Mouse (Mus musculus) embryonic stem cell, embryonic (primary cell): ENCODE data around the gene Pank4.

Source experiments
- CTCF ChIA-PET, 4 experiments: fragments of 300-600 bp in 2 of 4; fragments of 350-600 bp in 2 of 4; sonication (Branson Sonifier 250); formaldehyde crosslinking; loops; one replicate each; lab custom pipeline; 2022; ENCODE audit warnings: inconsistent platforms in 2 of 4; lab: Charles Lee
- POLR2A ChIA-PET, 4 experiments: fragments of 300-600 bp in 2 of 4; fragments of 350-600 bp in 2 of 4; sonication (Branson Sonifier 250); formaldehyde crosslinking; loops; one replicate each; lab custom pipeline; 2022; ENCODE audit warnings: antibody characterized with exemption in 4 of 4, inconsistent platforms in 1 of 4; lab: Charles Lee

Pank4 gene

GRCm38 (mm10) chr4:154957289-154957993 is 6.5 kb upstream of the Pank4 start:
- CTCF ChIA-PET: interaction anchor here in 2 of 4 experiments (0.9 to 1.7 kb wide), 4 partner anchors 11 to 1721 kb away, joined by 3 to 6 read pairs (median 5); no protein-coding TSS in a partner anchor
- POLR2A ChIA-PET: interaction anchor here in 3 of 4 experiments (0.7 to 1.4 kb wide), 4 partner anchors 13 to 100 kb away, joined by 3 to 4 read pairs (median 3); no protein-coding TSS in a partner anchor

DNA sequence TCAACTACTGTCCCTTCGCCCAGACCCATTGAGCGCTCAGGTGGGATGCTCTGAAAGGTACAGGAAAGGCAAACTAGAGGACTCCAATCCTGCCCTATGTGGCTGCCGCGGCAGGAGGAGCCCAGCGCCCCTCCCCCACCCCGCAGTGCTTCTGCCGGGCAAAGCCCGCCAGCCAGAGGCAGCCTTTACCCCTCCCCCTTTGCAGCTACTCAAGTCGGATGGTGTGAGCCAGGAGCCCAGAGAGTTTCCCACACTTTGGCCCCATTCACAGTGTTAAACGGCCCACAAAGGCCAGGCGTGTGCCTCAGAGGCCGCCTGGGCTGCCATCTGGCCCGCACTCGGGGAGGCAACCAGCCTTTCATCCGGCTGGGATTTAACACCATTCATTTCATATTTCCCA is 5.8 kb upstream of the Pank4 start:
- CTCF ChIA-PET: interaction anchor here in 3 of 4 experiments (0.5 to 1.7 kb wide), 8 partner anchors 12 to 1395 kb away, joined by 3 to 6 read pairs (median 3); no protein-coding TSS in a partner anchor
- POLR2A ChIA-PET: interaction anchor here (0.6 to 6.8 kb wide), 9 partner anchors 13 to 533 kb away, joined by 3 to 56 read pairs (median 3); no protein-coding TSS in a partner anchor

GRCm38 (mm10) chr4:154958621-154959020 is 5.3 kb upstream of the Pank4 start:
- CTCF ChIA-PET: interaction anchor here in 3 of 4 experiments (0.5 to 1.7 kb wide), 8 partner anchors 12 to 1396 kb away, joined by 3 to 6 read pairs (median 3); no protein-coding TSS in a partner anchor
- POLR2A ChIA-PET: interaction anchor here in 3 of 4 experiments (0.6 to 6.8 kb wide), 8 partner anchors 13 to 533 kb away, joined by 3 to 56 read pairs (median 3); no protein-coding TSS in a partner anchor

DNA sequence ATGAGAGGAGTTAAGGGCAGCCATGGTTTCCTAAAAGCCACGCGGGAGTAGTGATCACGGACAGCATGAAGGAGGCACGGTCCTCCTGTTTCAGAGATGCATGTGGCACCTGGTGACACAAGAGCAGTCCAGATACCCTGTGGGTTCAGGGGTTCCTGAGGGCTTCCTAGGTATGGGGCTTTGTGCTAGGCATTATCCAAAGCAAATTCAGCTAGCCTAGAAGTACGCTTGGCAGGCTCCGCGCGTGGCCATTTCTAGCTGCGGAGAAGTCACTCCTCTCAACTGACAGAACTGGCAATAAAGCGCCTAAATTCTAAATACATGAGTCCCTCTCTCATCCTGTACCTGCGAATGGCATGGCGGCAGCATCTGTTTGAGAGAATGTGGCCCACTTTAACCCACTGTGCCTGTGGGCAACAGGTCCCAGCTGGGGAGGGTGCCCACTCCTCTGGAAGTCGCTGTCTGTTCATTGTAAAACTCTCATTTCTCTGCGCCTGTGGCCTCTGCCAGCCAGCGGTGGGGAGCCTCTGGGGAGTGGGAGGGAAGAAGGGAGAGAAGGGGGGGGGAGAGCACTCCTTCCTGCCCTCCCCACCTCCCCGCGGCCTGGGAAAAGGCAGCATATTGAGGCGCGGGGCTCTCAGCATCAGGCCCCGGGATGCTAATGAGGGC is 3.8 kb upstream of the Pank4 start:
- ChIA-PET POLR2A (interaction anchor here in 3 of 4 experiments (0.7 to 6.8 kb wide), 5 partner anchors 11 to 789 kb away, joined by 3 to 56 read pairs (median 5); no protein-coding TSS in a partner anchor), CTCF (interaction anchor here in 2 of 4 experiments (0.8 to 1.8 kb wide), 3 partner anchors 19 to 106 kb away, joined by 3 to 7 read pairs (median 6); partner anchors contain the start of gene Pex10 (in 1 of the 2))

- CTCF ChIA-PET: interaction anchor here in 3 of 4 experiments (0.5 to 2.0 kb wide), 16 partner anchors 8 to 933 kb away, joined by 3 to 11 read pairs (median 3); partner anchors contain the start of gene Pex10 (in 1 of the 3)
- POLR2A ChIA-PET: interaction anchor here (0.6 to 6.8 kb wide), 22 partner anchors 8 to 800 kb away, joined by 3 to 56 read pairs (median 4); partner anchors contain the start of genes Atad3a (in 1 of the 4) and Pex10 (in 1 of the 4)
These were observed 3.2 kb upstream of the Pank4 start, which contains the start of gene Hes5 for GRCm38 (mm10) chr4:154960690-154961225. Gene Hes5, plus strand, starts transcription at chr4:154960923.

DNA sequence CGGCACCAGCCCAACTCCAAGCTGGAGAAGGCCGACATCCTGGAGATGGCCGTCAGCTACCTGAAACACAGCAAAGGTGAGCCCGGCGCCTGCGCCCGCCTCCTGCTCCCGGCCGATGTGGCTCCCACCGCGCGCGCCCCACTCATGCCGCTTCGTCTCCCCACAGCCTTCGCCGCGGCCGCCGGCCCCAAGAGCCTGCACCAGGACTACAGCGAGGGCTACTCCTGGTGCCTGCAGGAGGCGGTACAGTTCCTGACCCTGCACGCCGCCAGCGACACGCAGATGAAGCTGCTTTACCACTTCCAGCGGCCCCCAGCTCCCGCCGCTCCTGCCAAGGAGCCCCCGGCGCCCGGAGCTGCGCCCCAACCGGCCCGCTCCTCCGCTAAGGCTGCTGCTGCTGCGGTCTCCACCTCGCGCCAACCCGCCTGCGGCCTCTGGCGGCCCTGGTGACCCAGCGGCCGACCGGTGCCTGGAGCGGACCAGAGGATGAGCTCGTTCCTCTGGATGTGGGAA is 2.6 kb upstream of the Pank4 start:
- CTCF ChIA-PET: interaction anchor here in 3 of 4 experiments (0.5 to 2.0 kb wide), 19 partner anchors 8 to 1478 kb away, joined by 3 to 11 read pairs (median 3); partner anchors contain the start of gene Pex10 (in 1 of the 3)
- POLR2A ChIA-PET: interaction anchor here (0.6 to 6.8 kb wide), 22 partner anchors 8 to 800 kb away, joined by 3 to 56 read pairs (median 4); partner anchors contain the start of genes Atad3a (in 1 of the 4) and Pex10 (in 1 of the 4)

DNA sequence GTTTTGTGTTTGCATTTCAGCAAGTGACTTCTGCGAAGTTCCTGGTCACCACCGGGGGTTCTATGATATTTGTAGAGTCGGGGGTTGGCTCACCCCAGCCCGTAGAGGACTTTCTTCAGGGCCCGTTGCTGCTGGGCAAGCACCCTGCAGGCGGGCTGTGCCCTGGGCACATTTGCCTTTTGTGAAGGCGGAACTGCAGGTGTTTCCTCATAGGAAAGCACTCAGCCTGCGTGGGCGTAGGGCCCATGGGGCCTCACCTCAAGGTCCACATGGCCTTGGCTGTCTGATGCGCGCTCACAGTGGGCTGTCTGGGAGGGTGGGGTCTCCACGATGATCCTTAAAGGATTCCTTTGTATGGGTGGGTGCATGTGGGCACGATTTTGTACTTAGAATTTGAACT is 2.0 kb upstream of the Pank4 start:
- POLR2A ChIA-PET: interaction anchor here (0.6 to 6.8 kb wide), 18 partner anchors 9 to 799 kb away, joined by 3 to 56 read pairs (median 4); partner anchors contain the start of genes Atad3a (in 1 of the 4) and Pex10 (in 1 of the 4)

DNA sequence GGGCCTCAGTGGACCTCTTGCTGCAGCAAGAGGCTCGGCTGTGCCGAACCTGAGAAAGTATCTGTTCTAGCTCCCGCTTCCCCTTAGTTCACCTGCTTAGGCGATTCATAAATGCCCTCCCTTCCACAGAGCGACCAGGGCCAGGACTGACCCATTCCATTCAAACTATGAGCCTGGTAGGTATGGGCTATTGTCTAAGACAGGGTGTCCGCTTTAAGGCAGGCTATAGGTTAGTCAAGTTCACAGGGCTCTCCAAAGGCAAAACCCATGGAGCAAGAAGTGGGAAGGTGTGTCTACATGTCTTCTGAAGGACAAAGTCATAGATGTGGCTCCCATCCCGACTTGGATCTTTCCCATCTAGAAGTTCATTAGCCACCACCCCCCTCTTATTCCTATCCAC is 1.2 kb upstream of the Pank4 start:
- CTCF ChIA-PET: interaction anchor here in 1 of 4 experiments (0.6 to 2.0 kb wide), 3 partner anchors 18 to 133 kb away, joined by 3 to 11 read pairs (median 3); no protein-coding TSS in a partner anchor
- POLR2A ChIA-PET: interaction anchor here in 3 of 4 experiments (0.6 to 6.8 kb wide), 5 partner anchors 10 to 294 kb away, joined by 3 to 56 read pairs (median 6); no protein-coding TSS in a partner anchor

More for the DNA sequence above, 2.0 kb upstream of the Pank4 start:
- CTCF ChIA-PET: interaction anchor here in 3 of 4 experiments (0.6 to 2.0 kb wide), 16 partner anchors 9 to 1478 kb away, joined by 3 to 11 read pairs (median 3); partner anchors contain the start of gene Pex10 (in 1 of the 3)

DNA sequence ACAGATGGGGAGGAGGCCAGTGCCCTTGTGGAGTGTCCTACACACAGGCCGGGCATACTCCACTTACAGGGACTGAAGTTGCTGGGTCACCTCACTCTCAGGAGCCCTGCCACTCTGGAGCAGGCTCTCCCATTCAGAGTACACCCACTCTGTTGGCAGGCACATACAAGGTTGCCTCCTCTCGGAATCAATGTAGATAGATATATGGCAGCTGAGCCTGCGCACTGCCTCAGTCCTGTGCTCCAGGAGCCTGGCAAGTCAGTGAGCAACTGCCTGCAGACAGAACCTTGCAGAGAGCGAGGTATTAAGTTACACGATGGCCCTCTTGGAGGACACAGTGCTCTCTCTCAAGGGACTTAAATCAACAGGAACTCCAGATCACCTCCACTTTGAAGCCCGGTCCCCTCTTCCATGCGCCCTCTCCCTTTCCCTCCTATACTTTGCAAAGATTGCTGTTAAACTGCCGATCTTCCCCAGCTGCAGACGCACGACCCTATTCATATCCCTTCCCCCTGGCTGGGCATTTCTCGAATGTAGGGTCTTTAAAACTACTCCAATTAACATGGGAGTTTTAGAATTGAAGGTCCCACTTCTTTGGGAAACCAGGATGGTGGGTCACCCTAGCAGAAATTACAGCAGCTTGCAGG is 610 bp upstream of the Pank4 start:
- POLR2A ChIA-PET: interaction anchor here in 2 of 4 experiments (0.6 to 6.8 kb wide), 11 partner anchors 9 to 798 kb away, joined by 3 to 56 read pairs (median 5); partner anchors contain the start of genes Atad3a (in 1 of the 2), Fam213b (in 1 of the 2) and Pex10 (in 1 of the 2)
- CTCF ChIA-PET: interaction anchor here in 2 of 4 experiments (0.5 to 1.8 kb wide), 2 partner anchors 103 to 717 kb away, joined by 3 to 5 read pairs; no protein-coding TSS in a partner anchor

- ChIA-PET POLR2A (interaction anchor here in 3 of 4 experiments (0.6 to 6.8 kb wide), 27 partner anchors 8 to 1026 kb away, joined by 3 to 56 read pairs (median 4); partner anchors contain the start of genes Atad3a (in 1 of the 3), Fam213b (in 1 of the 3) and Pex10 (in 1 of the 3)), CTCF (interaction anchor here (0.5 to 2.2 kb wide), 14 partner anchors 8 to 898 kb away, joined by 3 to 10 read pairs (median 4); partner anchors contain the start of gene Ttc34 (in 1 of the 4))
These were observed 785 bp downstream of the Pank4 start for GRCm38 (mm10) chr4:154964581-154965235.

DNA sequence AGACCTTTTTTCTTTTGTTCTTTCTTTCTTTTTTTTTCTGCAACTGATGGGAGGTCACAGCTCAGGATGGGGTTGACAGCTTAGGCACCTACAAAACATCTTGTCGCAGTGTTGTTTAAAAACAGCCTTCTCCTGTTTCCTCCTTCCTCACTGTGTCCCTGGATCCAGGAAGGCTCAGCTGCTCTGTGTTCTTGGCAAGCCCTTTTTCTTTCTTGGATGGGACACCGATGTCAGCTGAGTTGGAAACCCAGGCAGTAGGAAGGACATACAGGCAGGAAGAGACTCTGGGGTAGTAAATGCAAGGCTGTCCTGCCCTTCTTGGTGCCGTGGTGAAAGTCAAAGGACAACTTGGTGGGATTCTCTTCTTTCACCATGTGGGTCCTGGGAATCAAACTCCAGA is 1.9 kb downstream of the Pank4 start:
- ChIA-PET CTCF (interaction anchor here in 2 of 4 experiments (0.6 to 2.2 kb wide), 6 partner anchors 9 to 89 kb away, joined by 3 to 10 read pairs (median 4); partner anchors contain the start of gene Fam213b (in 1 of the 2)), POLR2A (interaction anchor here in 2 of 4 experiments (0.8 to 3.3 kb wide), 9 partner anchors 9 to 88 kb away, joined by 3 to 23 read pairs (median 6); no protein-coding TSS in a partner anchor)

DNA sequence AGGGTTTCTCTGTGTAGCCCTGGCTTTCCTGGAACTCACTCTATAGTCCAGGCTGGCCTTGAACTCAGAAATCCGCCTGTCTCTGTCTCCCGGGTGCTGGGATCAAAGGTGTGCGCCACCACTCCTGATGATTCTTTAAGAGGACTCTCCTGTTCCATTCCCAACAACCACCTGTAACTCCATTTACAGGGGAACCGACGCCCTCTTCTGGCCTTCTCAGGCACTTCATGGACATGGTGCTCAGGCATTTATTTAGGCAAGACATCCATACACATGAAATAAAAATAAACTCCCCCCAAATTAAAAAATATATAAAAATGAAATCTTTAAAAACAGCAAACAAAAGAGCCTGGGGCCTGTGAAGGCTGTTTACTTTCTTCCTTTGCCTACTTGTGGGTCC is 3.2 kb downstream of the Pank4 start:
- ChIA-PET POLR2A (interaction anchor here in 1 of 4 experiments (0.6 kb wide), 1 partner anchor 501 kb away, joined by 3 read pairs; no protein-coding TSS in a partner anchor), CTCF (interaction anchor here in 2 of 4 experiments (0.6 to 1.6 kb wide), 3 partner anchors 69 to 282 kb away, joined by 3 to 5 read pairs (median 4); partner anchors contain the start of gene Faap20 (in 1 of the 2))

- ChIA-PET POLR2A (interaction anchor here in 2 of 4 experiments (1.0 to 7.7 kb wide), 9 partner anchors 8 to 114 kb away, joined by 3 to 56 read pairs (median 6); partner anchors contain the start of genes Pank4 (in 2 of the 2), Hes5 (in 1 of the 2), Morn1 (in 1 of the 2) and Pex10 (in 1 of the 2)), CTCF (interaction anchor here in 2 of 4 experiments (0.7 to 3.4 kb wide), 9 partner anchors 8 to 94 kb away, joined by 3 to 13 read pairs (median 3); partner anchors contain the start of genes Pank4 (in 1 of the 2) and Pex10 (in 1 of the 2))
These were observed 8.6 kb downstream of the Pank4 start for GRCm38 (mm10) chr4:154972546-154972945.

DNA sequence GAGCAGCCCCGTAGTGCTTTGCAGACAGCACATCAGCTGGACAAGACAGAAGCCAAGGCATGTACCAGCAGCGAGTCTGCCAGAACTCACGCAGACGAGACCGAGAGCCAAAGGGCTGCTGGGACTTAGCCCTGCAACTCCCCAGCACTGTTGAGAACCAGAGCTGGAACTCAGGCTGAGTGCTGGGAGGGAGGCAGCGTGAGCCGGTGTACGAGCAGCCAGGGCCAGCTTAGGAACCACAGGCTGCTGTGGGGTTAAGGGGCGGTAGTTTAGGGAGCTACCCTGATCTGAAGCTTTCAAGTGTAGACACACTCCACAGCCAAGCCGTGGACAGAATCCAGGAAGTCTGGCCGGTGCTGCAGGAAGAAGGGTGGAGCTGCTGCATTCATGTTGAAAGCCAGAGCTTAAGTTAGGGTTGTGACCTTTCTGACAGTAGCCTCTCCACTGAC is 10.3 kb downstream of the Pank4 start:
- ChIA-PET POLR2A (interaction anchor here in 3 of 4 experiments (0.8 to 7.7 kb wide), 12 partner anchors 8 to 96 kb away, joined by 3 to 56 read pairs (median 4); partner anchors contain the start of genes Hes5 (in 2 of the 3), Pank4 (in 2 of the 3) and Pex10 (in 2 of the 3)), CTCF (interaction anchor here in 3 of 4 experiments (0.8 to 1.6 kb wide), 8 partner anchors 9 to 275 kb away, joined by 3 to 6 read pairs (median 4); partner anchors contain the start of gene Faap20 (in 1 of the 3))
